Mouse (Mus musculus) ovary, adult 10 weeks (tissue): Measurements from ENCODE around the gene Ripply2. TPM values are rescaled to one million over a fixed set of nuclear protein-coding genes. Genes with fewer than 3 reads are reported as not detected.

Experiments used
- polyA plus RNA-seq: library from polyadenylated mRNA; stranded (reverse); fragments of 350-450 nt; fragmentation: Illumina TruSeq; extraction: RNeasy Lipid Tissue Mini Kit (QIAGEN cat#74804); gene quantifications from one replicate; pipeline ENCODE4 v1.2.3, GENCODE M21; 2014

Gene Ripply2
- polyA plus RNA-seq, result not detected

GRCm38 (mm10) chr9:87015288-87015937 lies at the start of gene Ripply2:
Ripply2 (plus strand) TSS chr9:87015537.

GRCm38 (mm10) chr9:87021778-87022523 lies 6.6 kb downstream of the Ripply2 start, which contains the start of gene Cyb5r4:
Cyb5r4 (plus strand) TSS chr9:87022014.

Other genes starting within 250 kb of the Ripply2 start
- 2.3 TPM for gene Snap91, start 134.9 kb upstream of the Ripply2 start, polyA plus RNA-seq
- 111 TPM for gene Cyb5r4, start 6.5 kb downstream of the Ripply2 start, polyA plus RNA-seq
- gene Mrap2, start 128.8 kb downstream of the Ripply2 start, polyA plus RNA-seq, result 0.46 TPM
- 14.4 TPM for gene Cep162, start 240.0 kb downstream of the Ripply2 start, polyA plus RNA-seq